Mouse (Mus musculus) cortical plate, adult 2 months (tissue): ENCODE data around the gene Sec14l3.

Source experiments
- CTCF ChIP-seq: fragments of 200-500 bp; IDR thresholded peaks from 2 replicates; pipeline ENCODE4 v1.5.1; 2011; ENCODE audit warnings: mild to moderate bottlenecking, control low read depth, low read length; ENCODE audit not compliant: insufficient read depth; ENCODE audit errors: extremely low read depth
- POLR2A ChIP-seq: fragments of 200-500 bp; IDR thresholded peaks from 2 replicates; pipeline ENCODE4 v1.6.1; 2011; ENCODE audit warnings: mild to moderate bottlenecking, low read length, control low read depth; ENCODE audit not compliant: insufficient read depth; ENCODE audit errors: extremely low read depth

DNA sequence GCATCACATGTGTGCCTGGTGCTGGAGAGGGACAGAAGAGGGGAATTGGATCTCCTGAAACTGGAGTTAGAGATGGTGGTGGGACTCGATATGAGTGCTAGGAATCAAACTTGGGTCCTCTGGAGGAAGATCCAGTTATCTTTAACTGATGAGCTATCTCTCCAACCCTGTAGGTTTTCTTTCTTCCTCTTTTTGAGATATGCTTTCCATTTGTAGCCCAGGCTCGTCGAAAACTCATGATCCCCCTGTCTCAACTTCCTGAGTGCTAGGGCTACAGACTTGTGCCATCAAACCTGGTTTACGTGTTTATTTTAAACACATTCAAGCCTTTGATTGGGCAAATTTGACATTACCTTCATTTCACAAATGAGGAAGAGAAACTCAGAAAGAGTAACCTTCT, 30.5 kb upstream of the Sec14l3 start:
- TF ChIP-seq POLR2A (no peak), CTCF (no peak)
